Mouse (Mus musculus) brain, embryonic 14.5 days (tissue): ENCODE results near the gene Stx18.

ENCODE experiments used
- CTCF ChIP-seq: fragments of 200-500 bp; IDR thresholded peaks from 2 replicates; pipeline ENCODE4 v1.5.1; 2012; ENCODE audit warnings: inconsistent platforms, mild to moderate bottlenecking, moderate library complexity, borderline replicate concordance; ENCODE audit not compliant: insufficient read depth, insufficient read length; ENCODE audit errors: extremely low read depth
- POLR2A ChIP-seq: fragments of 200-500 bp; IDR thresholded peaks from 2 replicates; pipeline ENCODE4 v1.6.1; 2012; ENCODE audit warnings: mild to moderate bottlenecking, inconsistent platforms, borderline replicate concordance; ENCODE audit not compliant: poor library complexity, insufficient read depth, insufficient read length, severe bottlenecking; ENCODE audit errors: extremely low read depth

DNA sequence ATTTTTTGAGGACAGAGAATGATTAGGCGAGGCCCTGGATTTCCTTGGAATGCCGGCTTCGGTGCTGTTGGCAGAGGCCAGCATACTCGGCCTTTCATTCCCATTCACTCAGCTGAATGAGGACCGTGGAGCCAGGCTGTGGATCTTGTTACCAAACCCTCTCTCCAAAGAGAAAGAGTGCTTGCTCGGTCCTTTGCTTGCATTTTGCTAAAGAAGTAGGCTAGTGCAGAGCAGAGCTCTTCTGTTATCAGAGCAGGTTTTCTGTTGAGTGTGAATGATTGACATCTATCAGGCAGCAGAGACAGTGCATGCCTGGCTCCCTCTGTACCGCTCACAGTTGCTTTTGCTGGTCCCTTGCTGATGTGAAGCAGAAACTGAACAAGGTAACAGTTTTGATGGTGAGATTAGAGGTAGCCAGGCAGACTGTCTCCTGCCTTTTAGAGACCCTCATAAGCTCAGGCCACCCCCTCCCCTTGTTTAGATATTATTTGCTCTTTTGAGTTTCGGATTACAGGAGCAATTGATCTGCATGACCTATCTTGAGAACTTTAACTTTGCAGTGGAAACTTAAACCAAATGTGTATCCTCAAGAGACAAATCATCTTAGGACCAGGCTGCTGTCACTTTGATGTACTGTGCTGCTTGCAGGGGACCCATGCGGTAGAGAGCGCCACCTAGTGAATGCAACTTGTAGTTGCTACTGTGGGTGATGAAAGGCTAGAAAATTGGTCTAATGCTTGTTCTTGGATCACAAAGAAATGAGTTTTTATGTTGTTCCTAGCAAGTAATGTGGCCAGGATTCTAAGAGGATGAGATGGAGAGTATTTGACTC lies 47.2 kb downstream of the Stx18 start:
- TF ChIP-seq POLR2A (no peak), CTCF (peak; percentile 81; the same call in 1 of the 2 replicates)
